Mouse (Mus musculus) cerebellum, adult 2 months (tissue): Measurements from ENCODE around the gene Hpse2. TPM values are rescaled to one million over a fixed set of nuclear protein-coding genes. Genes with fewer than 3 reads are reported as not detected.

Experiments
- DNase-seq, 2 experiments: peaks; one replicate each; pipeline ENCODE4 v3.0.0; 2021
- H3K27ac ChIP-seq: fragments of 200-500 bp; 2 replicates; pipeline ENCODE4 v1.5.1; 2012; ENCODE audit warnings: low read length, control low read depth, inconsistent platforms; ENCODE audit not compliant: insufficient read depth
- H3K27me3 ChIP-seq: fragments of 200-500 bp; 2 replicates; pipeline ENCODE4 v1.6.1; 2012; ENCODE audit warnings: inconsistent platforms, mild to moderate bottlenecking, low read length, moderate library complexity; ENCODE audit not compliant: control insufficient read depth, insufficient read depth
- H3K4me1 ChIP-seq: fragments of 200-500 bp; 2 replicates; pipeline ENCODE4 v1.6.1; 2011; ENCODE audit warnings: low read length; ENCODE audit not compliant: control insufficient read depth, insufficient read depth
- H3K4me3 ChIP-seq: fragments of 200-500 bp; replicated peaks from 2 replicates; pipeline ENCODE3; 2011; ENCODE audit warnings: mild to moderate bottlenecking, low read depth, low read length, control low read depth; ENCODE audit not compliant: insufficient read depth
- CTCF ChIP-seq: fragments of 200-500 bp; IDR thresholded peaks from 2 replicates; pipeline ENCODE4 v1.5.1; 2011; ENCODE audit warnings: low read depth, mild to moderate bottlenecking, control low read depth, low read length, moderate library complexity, borderline replicate concordance; ENCODE audit not compliant: insufficient read depth
- POLR2A ChIP-seq: fragments of 200-500 bp; IDR thresholded peaks from 2 replicates; pipeline ENCODE4 v1.6.1; 2011; ENCODE audit warnings: low read length, control low read depth, borderline replicate concordance; ENCODE audit not compliant: insufficient read depth
- WGBS: fragments of 180-500 bp; shearing (Covaris S2); methylation state at CpG from one replicate; pipeline ENCODE4 v1.1.7; 2018; 5-methylcytosine and 5-hydroxymethylcytosine counted together
- polyA plus RNA-seq: library from polyadenylated mRNA; depleted of rRNA; stranded (reverse); fragments of >200 nt; gene quantifications from 2 replicates; pipeline ENCODE4 v1.2.3, GENCODE M21; 2012

Hpse2 gene
- polyA plus RNA-seq, 1 experiment, result 0.11 TPM

DNA sequence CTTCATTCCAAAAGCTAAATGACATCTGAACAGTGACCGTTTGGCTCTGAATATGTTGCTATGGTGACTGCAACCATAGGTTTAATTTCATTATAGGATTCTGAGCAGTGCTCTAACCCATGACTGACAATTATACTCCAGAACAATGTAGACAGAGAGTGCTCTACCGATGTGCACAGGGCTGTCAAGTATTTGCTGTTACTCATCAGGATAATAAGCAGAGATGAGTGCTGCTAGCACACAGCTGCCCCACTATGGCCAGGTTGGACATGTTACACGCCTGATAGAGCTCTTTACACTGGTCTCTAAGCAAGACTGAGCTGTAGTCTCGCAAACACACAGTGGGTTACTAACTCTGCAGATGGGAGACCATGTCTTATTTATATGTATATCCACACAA lies 483.9 kb downstream of the Hpse2 start:
- H3K27ac ChIP-seq, result no peak overlapping the region
- no peaks in the 10 kb centered on the region for H3K4me1 ChIP-seq
- no peak for TF ChIP-seq CTCF
- no peak for TF ChIP-seq POLR2A
- H3K27me3 ChIP-seq, result no peaks in the 10 kb centered on the region
- no peak overlapping the region for H3K4me3 ChIP-seq
- no peak for DNase-seq
- 22% methylated on average over 4 of the region's 4 CpGs for WGBS

DNA sequence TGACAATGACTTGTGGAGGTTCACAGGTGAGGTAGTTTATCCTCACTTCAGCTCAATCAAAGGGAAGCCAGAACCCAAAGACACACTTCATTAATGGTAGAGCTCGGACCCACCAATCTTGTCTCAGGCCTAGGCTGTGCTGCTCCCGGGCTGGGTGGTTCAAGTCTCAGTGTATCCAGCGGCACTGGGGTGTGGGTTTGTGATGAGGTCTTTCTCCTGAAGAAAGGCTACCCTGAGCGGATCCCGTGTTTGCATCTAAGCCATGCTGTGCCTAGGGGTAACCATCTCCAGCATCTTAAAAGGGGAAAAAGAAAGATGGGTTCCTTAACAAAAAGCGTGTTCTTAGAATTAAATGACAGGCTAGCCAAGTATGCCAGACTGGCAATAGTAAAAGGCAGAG lies 484.3 kb downstream of the Hpse2 start:
- DNase-seq, result no peak
- H3K27me3 ChIP-seq, result no peaks in the 10 kb centered on the region
- WGBS, result 46% methylated on average over 6 of the region's 6 CpGs
- no peaks in the 10 kb centered on the region for H3K4me1 ChIP-seq
- H3K4me3 ChIP-seq, result no peak overlapping the region
- H3K27ac ChIP-seq, result no peak overlapping the region
- TF ChIP-seq POLR2A, result no peak

DNA sequence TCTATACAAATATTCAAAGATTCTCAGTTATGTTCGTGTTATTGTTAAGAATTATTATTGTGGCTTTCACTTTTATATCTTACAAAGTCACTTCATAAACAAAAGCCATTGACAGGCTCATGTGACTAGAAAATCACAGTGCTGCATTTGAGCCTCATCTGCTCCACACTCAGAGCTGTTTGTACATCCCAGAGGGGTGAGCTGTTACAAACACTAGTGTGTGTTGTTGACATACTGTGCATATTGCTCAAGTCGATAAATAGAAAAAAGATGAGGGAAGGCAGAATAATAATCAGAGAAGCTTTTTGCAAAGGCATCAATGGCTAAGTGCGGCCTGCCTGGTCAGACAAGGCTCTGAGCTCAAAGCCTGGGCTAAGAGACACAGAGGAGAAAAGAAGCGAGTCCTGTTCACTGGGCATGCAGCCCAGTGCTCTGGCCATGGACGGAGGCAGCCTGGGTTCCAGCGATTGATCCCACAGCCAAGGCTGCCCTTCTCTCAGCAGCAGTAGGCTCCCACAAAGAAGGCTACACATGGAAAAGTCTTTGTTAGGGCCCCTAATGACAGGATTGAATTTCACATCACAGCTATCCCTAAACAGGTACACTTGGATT lies 485.6 kb downstream of the Hpse2 start:
- no peaks in the 10 kb centered on the region for H3K27me3 ChIP-seq
- 33% methylated on average over 6 of the region's 6 CpGs for WGBS
- DNase-seq, result peak in 1 of 2 experiments; percentile 11
- no peak overlapping the region for H3K27ac ChIP-seq
- no peak overlapping the region for H3K4me3 ChIP-seq
- TF ChIP-seq CTCF (no peak), POLR2A (no peak)
- no peaks in the 10 kb centered on the region for H3K4me1 ChIP-seq

DNA sequence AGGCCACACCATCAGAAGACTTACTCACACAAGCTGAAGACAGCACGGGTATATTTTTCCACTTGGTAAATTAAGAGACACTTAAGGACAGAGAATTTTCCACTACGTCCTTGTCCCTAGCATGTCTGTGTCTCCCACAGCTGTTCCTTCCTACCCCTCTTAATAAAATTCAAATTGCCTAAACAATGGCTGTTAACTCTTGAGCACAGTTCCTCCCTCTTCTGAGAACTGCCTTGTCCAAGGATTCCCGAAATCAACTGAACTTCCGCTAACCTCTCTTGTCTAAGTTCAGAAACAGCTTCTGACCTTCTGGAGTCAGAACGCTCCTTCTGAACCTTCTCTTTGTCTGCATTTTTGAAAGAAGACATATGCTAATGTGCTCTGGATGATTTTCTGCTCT lies 496.6 kb downstream of the Hpse2 start:
- WGBS, result 63% methylated on average over 5 of the region's 5 CpGs
- TF ChIP-seq POLR2A (no peak), CTCF (no peak)
- no peak overlapping the region for H3K27ac ChIP-seq

DNA sequence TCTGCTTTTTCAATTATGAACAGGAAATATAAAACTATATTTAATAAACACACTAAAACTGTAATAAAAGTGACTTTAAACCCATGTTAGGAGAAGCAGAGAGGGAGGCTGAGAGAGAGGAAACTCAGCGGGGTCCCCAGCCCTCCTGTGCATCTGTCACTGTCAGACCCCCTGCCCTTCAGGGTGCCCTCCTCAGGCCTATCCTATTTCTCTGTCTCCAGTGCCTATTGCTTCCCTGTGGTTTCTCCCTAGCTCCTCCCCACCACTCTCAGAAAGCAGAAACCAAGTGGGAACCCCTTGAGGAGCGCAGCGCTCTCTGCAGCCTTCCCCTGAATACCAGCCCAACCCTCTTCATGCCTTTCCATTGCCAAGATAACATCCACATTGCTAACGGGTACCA lies 510.5 kb downstream of the Hpse2 start:
- TF ChIP-seq POLR2A (no peak), CTCF (no peak)
- Histone ChIP-seq H3K27me3 (no peaks in the 10 kb centered on the region), H3K4me3 (no peak overlapping the region), H3K4me1 (no peaks in the 10 kb centered on the region), H3K27ac (no peak overlapping the region)
- WGBS, result 75% methylated on average over 4 of the region's 4 CpGs
- no peak for DNase-seq

More for the DNA sequence above, 496.6 kb downstream of the Hpse2 start:
- no peak for DNase-seq
- Histone ChIP-seq H3K4me1 (no peaks in the 10 kb centered on the region), H3K4me3 (no peak overlapping the region), H3K27me3 (no peaks in the 10 kb centered on the region)

DNA sequence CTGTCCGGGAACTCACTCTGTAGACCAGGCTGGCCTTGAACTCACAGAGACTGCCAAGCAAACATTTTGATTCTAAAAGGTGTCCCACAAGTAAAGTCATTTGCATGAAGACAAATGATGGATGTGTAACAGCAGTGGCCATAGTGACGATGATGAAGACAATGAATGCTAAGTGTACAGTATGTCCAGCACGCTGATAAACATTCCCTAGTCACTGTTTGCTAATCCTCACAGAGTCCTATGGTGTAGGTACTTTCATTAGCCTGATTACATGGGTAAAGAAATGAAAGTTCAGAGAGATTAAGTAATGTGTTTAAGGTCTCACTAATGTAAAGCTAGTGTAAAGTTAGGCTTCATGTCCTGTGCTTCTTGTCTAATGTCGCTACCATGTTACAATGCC lies 511.6 kb downstream of the Hpse2 start:
- H3K4me1 ChIP-seq, result no peaks in the 10 kb centered on the region
- H3K27ac ChIP-seq, result no peak overlapping the region
- no peaks in the 10 kb centered on the region for H3K27me3 ChIP-seq
- no peak for TF ChIP-seq POLR2A
- no peak for TF ChIP-seq CTCF
- H3K4me3 ChIP-seq, result no peak overlapping the region
- no peak for DNase-seq
- WGBS, result 62% methylated on average over 4 of the region's 4 CpGs

DNA sequence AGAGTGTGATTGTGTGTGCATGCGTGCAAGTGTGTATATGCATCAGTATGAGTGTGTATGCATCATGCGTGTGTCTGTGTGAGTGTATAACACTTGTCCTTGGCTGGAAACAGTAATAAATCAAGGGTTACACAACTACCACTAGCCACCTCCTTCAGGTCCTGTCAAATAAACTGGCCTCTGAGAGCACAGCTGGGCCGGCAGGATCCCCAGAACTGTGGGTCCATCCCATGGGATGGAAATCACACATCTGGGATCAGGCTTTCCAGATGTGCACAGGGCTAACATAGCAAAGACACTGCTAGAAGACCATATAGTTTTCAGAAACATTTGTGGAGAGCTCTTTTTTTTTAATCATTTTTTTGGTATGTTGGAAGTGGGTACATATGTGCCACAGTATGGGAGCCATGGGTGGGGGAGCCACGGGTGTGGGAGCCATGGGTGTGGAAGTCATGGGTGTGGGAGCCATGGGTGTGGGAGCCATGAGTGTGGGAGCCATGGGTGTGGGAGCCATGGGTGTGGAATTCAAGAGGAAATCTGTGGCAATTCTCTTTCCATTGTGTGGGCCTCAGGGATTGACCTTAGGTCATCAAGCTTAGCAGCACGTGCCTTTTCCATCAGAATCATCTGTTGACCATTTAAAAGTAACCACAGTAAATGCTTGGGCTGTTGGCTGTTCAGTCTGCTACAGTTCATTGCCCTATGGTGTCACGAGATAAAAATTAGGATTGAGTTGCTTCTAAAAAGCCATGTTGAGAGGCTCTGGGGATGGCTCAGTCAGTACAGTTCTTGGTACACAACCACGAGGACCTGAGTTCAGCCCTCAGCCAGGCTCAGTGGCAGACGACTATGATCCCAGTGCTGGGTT lies 518.3 kb downstream of the Hpse2 start:
- Histone ChIP-seq H3K4me1 (no peaks in the 10 kb centered on the region), H3K27ac (no peak overlapping the region), H3K27me3 (no peaks in the 10 kb centered on the region), H3K4me3 (no peak overlapping the region)
- TF ChIP-seq CTCF (no peak), POLR2A (no peak)
- WGBS, result 89% methylated on average over 8 of the region's 8 CpGs
- DNase-seq, result no peak

DNA sequence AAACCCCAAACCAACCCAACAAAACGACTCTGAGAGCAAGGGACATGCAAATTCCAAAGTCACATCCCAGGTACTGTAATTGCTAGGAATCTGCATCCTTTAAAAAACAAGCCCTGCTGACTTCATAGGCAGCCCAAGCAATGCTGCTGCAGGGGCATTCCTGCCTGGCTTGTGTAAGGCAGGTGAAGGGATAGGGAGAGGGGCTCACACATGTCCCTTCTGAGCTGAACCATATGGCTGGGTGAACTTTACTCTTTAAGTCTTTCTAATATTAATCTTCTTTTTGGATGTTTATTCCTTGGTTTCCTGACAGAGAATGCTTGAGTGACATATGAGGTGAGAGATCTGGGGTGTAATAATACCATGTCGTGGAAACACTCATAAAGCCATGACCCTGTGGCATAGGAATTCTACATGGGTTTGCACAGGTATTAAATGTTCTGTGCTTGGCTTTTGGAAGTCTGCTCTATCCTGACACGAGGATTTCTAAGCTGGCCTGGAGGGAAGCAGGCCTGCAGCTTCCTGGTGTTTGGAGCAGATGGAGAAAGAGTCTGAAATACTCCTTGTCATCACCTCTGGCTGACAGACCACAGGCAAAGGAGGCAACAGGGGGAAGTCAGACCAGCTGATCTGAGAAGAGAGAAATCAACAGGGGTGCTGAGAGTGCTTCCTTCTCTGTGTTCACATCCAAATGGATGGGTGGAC lies 519.0 kb downstream of the Hpse2 start:
- Histone ChIP-seq H3K27me3 (no peaks in the 10 kb centered on the region), H3K4me3 (no peak overlapping the region), H3K27ac (no peak overlapping the region), H3K4me1 (no peaks in the 10 kb centered on the region)
- TF ChIP-seq CTCF (no peak), POLR2A (no peak)
- no peak for DNase-seq
- WGBS, result 53% methylated on average over 3 of the region's 3 CpGs
